Mouse (Mus musculus) gastrocnemius, postnatal 25 days (tissue): Measurements from ENCODE around the gene R3hdm1. TPM values are rescaled to one million over a fixed set of nuclear protein-coding genes. Genes with fewer than 3 reads are reported as not detected.

Experiments
- microRNA-seq, 2 experiments: library from miRNA; unstranded; fragments of <30 nt; microRNA quantifications; one replicate each; pipeline ENCODE4 v1.2.0; 2021; ENCODE audit warnings: borderline replicate concordance in 2 of 2
- total RNA-seq, 2 experiments: library from RNA; stranded (reverse); gene quantifications; 1 replicate in 1 of 2; 2 replicates in 1 of 2; pipeline ENCODE4 v1.2.3; 2021

Gene R3hdm1
- total RNA-seq, 2 experiments from 2014 or later: 49.3 to 56.3 TPM

Small RNA genes within 50 kb of the gene (microRNA-seq; reads per million reads assigned to microRNA genes)
- gene Mir128-1: 1,884 to 2,272 reads per million in 2 experiments

Other genes starting within 250 kb of the R3hdm1 start
- under 1 TPM in 1 of 2 experiments, not detected in 1; 0.08 TPM for gene Map3k19, start 248.3 kb upstream of the R3hdm1 start, total RNA-seq
- gene Rab3gap1, start 234.5 kb upstream of the R3hdm1 start, total RNA-seq: 10 to 100 TPM; 19.8 to 21.2 TPM
- 1 to 10 TPM; 3.6 to 4.2 TPM for gene Zranb3, start 254 bp upstream of the R3hdm1 start, total RNA-seq
- gene Ubxn4, start 140.7 kb downstream of the R3hdm1 start, total RNA-seq: 10 to 100 TPM; 33.9 to 40.3 TPM
- gene Lct, start 225.0 kb downstream of the R3hdm1 start, total RNA-seq: not detected